In genomic region chr14:21776201-21776600, GRCm38 (mm10) we compare ENCODE assay signal across 27 mouse cellular contexts. TPM values are rescaled to one million over a fixed set of nuclear protein-coding genes. Genes with fewer than 3 reads are reported as not detected.
"Had no signal": no experiment of that assay in that cellular context is flagged by ENCODE, and none has a peak within 500 bp of the region (broad histone marks: within the 10 kb centered on the region; RNA-seq: fewer than 3 reads in every experiment).

No protein-coding gene starts in this region.

- ATAC-seq: forebrain, embryonic 16.5 days; hindbrain, embryonic 16.5 days; inflammation-experienced regulatory T-cells, adult 6 months; intestine, embryonic 15.5 days; intestine, postnatal 0 days; liver, embryonic 12.5 days had no signal

- DNase-seq: gastrocnemius, adult 2 months; gastrocnemius, postnatal 10 days; gastrocnemius, postnatal 25 days; heart, adult 2 months; heart, postnatal 14 days; heart, postnatal 36 days; kidney, postnatal 14 days; liver had no signal

- H3K9ac ChIP-seq: heart, embryonic 13.5 days; heart, embryonic 15.5 days; hindbrain, embryonic 12.5 days; hindbrain, embryonic 14.5 days; intestine, embryonic 15.5 days; kidney, embryonic 15.5 days; limb, embryonic 12.5 days; liver, embryonic 12.5 days; liver, embryonic 14.5 days had no signal

- H3K4me1 ChIP-seq: hindbrain, embryonic 12.5 days; intestine, embryonic 15.5 days; kidney, embryonic 15.5 days; limb, embryonic 12.5 days; liver, embryonic 12.5 days had no signal

- H3K4me2 ChIP-seq: heart, embryonic 11.5 days; heart, embryonic 13.5 days; heart, embryonic 15.5 days; hindbrain, embryonic 12.5 days; hindbrain, embryonic 14.5 days; intestine, embryonic 15.5 days; kidney, embryonic 15.5 days; limb, embryonic 12.5 days; liver, embryonic 12.5 days had no signal

- H3K27me3 ChIP-seq: heart, embryonic 13.5 days; heart, embryonic 15.5 days; hindbrain, embryonic 12.5 days; intestine, embryonic 15.5 days; kidney, embryonic 15.5 days; limb, embryonic 12.5 days; liver, embryonic 12.5 days had no signal

- H3K4me3 ChIP-seq: gastrocnemius, adult 2 months; heart, adult 2 months; heart, embryonic 13.5 days; heart, embryonic 15.5 days; hindbrain, embryonic 10.5 days; hindbrain, embryonic 12.5 days; intestine, embryonic 15.5 days; kidney, embryonic 15.5 days; layer of hippocampus, adult 2 months; left cerebral cortex, adult 2 months; limb, embryonic 10.5 days; limb, embryonic 12.5 days; liver, embryonic 12.5 days had no signal

- H3K9me3 ChIP-seq: heart, embryonic 13.5 days; heart, embryonic 15.5 days; hindbrain, embryonic 12.5 days; intestine, embryonic 15.5 days; kidney, embryonic 15.5 days; limb, embryonic 10.5 days; limb, embryonic 12.5 days; liver, embryonic 12.5 days had no signal

- H3K27ac ChIP-seq: gastrocnemius, adult 2 months; heart, adult 2 months; heart, embryonic 13.5 days; heart, embryonic 15.5 days; hindbrain, embryonic 10.5 days; hindbrain, embryonic 12.5 days; hindbrain, embryonic 14.5 days; intestine, embryonic 15.5 days; kidney, embryonic 15.5 days; layer of hippocampus, adult 2 months; left cerebral cortex, adult 2 months; limb, embryonic 10.5 days; limb, embryonic 12.5 days; liver, embryonic 12.5 days; liver, embryonic 14.5 days had no signal

RNA-seq across cellular contexts. Expression of gene Dusp13, which starts 25.2 kb away (rescaled TPM):
- polyA plus RNA-seq: forebrain, embryonic 16.5 days; heart, embryonic 11.5 days; heart, embryonic 13.5 days; heart, embryonic 15.5 days; heart, postnatal 0 days; hindbrain, embryonic 10.5 days; hindbrain, embryonic 16.5 days; inflammation-experienced regulatory T-cells, adult 6 months; intestine, embryonic 15.5 days; limb, embryonic 10.5 days; limb, embryonic 12.5 days; liver, embryonic 12.5 days had no signal
